Mouse (Mus musculus): Measurements from ENCODE around the gene Garnl3. TPM values are rescaled to one million over a fixed set of nuclear protein-coding genes. Genes with fewer than 3 reads are reported as not detected.
A peak's percentile ranks its signal among the peaks of the same experiment; 100 is the strongest.

Garnl3 gene
- total and polyA plus RNA-seq, 2 experiments from 2014 or later, result 56.1 to 96.9 TPM

GRCm38 (mm10) chr2:32963981-32964380 lies 167.5 kb downstream of the Garnl3 start:
- peaks cover 21% of the 10 kb centered on the region for H3K4me1 ChIP-seq (ENCODE audit: insufficient read depth, low read length)
- no peaks in the 10 kb centered on the region for H3K27me3 ChIP-seq (ENCODE audit: insufficient read depth, low read length)
- H3K36me3 ChIP-seq (ENCODE audit: insufficient read depth, low read length), result peaks cover 14% of the 10 kb centered on the region
- WGBS, result 85% methylated on average over 1 of the region's 1 CpGs
- H3K27ac ChIP-seq, result no peak overlapping the region
- H3K9ac ChIP-seq (replicated peaks; ENCODE audit: low read length), result no peak overlapping the region
- ATAC-seq, result no peak
- H3K4me2 ChIP-seq (ENCODE audit: low read depth, low read length), result no peak overlapping the region
- no peak for DNase-seq (ENCODE audit: low spot score)
- H3K4me3 ChIP-seq (ENCODE audit: low read length), result no peak overlapping the region
- H3K9me3 ChIP-seq (ENCODE audit: low read length), result no peaks in the 10 kb centered on the region
- TF ChIP-seq CTCF (IDR thresholded peaks at IDR 0.05; ENCODE audit: low read depth), result no peak

- ATAC-seq (no peak), DNase-seq (ENCODE audit: low spot score) (no peak)
- no peak overlapping the region for H3K9ac ChIP-seq (replicated peaks; ENCODE audit: low read length)
- H3K27me3 ChIP-seq (ENCODE audit: insufficient read depth, low read length), result no peaks in the 10 kb centered on the region
- no peak overlapping the region for H3K4me3 ChIP-seq (ENCODE audit: low read length)
- no peaks in the 10 kb centered on the region for H3K9me3 ChIP-seq (ENCODE audit: low read length)
- peak overlapping the region; percentile 70; the same call in 1 of the 2 replicates for H3K4me2 ChIP-seq (ENCODE audit: low read depth, low read length)
- no peak for TF ChIP-seq CTCF (IDR thresholded peaks at IDR 0.05; ENCODE audit: low read depth)
- WGBS, result 73% methylated on average over 4 of the region's 4 CpGs
- H3K27ac ChIP-seq, result no peak overlapping the region
- H3K4me1 ChIP-seq (ENCODE audit: insufficient read depth, low read length), result peaks cover 21% of the 10 kb centered on the region
- H3K36me3 ChIP-seq (ENCODE audit: insufficient read depth, low read length), result peaks cover 14% of the 10 kb centered on the region
Measured at GRCm38 (mm10) chr2:32963544-32963943, 167.9 kb downstream of the Garnl3 start.

- WGBS, result 13% methylated on average over 9 of the region's 9 CpGs
Measured at GRCm38 (mm10) chr2:32962875-32963220, 168.6 kb downstream of the Garnl3 start.

GRCm38 (mm10) chr2:32962062-32962874 lies 169.2 kb downstream of the Garnl3 start:
- H3K27me3 ChIP-seq (ENCODE audit: insufficient read depth, low read length), result no peaks in the 10 kb centered on the region
- ATAC-seq, result no peak; the same call in 1 of the 2 replicates
- peak; percentile 27 for DNase-seq (ENCODE audit: low spot score)
- H3K4me2 ChIP-seq (ENCODE audit: low read depth, low read length), result peak overlapping the region; percentile 70
- no peak for TF ChIP-seq CTCF (IDR thresholded peaks at IDR 0.05; ENCODE audit: low read depth)
- H3K36me3 ChIP-seq (ENCODE audit: insufficient read depth, low read length), result peaks cover 20% of the 10 kb centered on the region
- 1% methylated on average over 33 of the region's 33 CpGs for WGBS
- H3K9ac ChIP-seq (replicated peaks; ENCODE audit: low read length), result peak overlapping the region; percentile 81
- H3K9me3 ChIP-seq (ENCODE audit: low read length), result no peaks in the 10 kb centered on the region
- peak overlapping the region; percentile 88 for H3K27ac ChIP-seq
- peak overlapping the region; percentile 61 for H3K4me3 ChIP-seq (ENCODE audit: low read length)
- H3K4me1 ChIP-seq (ENCODE audit: insufficient read depth, low read length), result peaks cover 14% of the 10 kb centered on the region

More at GRCm38 (mm10) chr2:32962875-32963220, 168.6 kb downstream of the Garnl3 start:
- peak overlapping the region; percentile 61 for H3K4me3 ChIP-seq (ENCODE audit: low read length)
- no peak for ATAC-seq
- no peak overlapping the region; the same call in 1 of the 2 replicates for H3K27ac ChIP-seq
- H3K36me3 ChIP-seq (ENCODE audit: insufficient read depth, low read length), result peaks cover 16% of the 10 kb centered on the region
- no peak for TF ChIP-seq CTCF (IDR thresholded peaks at IDR 0.05; ENCODE audit: low read depth)
- H3K9me3 ChIP-seq (ENCODE audit: low read length), result no peaks in the 10 kb centered on the region
- peak overlapping the region; percentile 70 for H3K4me2 ChIP-seq (ENCODE audit: low read depth, low read length)
- H3K9ac ChIP-seq (replicated peaks; ENCODE audit: low read length), result peak overlapping the region; percentile 81
- peaks cover 19% of the 10 kb centered on the region for H3K4me1 ChIP-seq (ENCODE audit: insufficient read depth, low read length)
- no peaks in the 10 kb centered on the region for H3K27me3 ChIP-seq (ENCODE audit: insufficient read depth, low read length)
- DNase-seq (ENCODE audit: low spot score), result no peak

- WGBS, result 2% methylated on average over 55 of the region's 55 CpGs
- Histone ChIP-seq H3K4me2 (ENCODE audit: low read depth, low read length) (peak within 1 kb of the TSS; percentile 70), H3K27ac (peak within 1 kb of the TSS; percentile 88), H3K27me3 (ENCODE audit: insufficient read depth, low read length) (no peaks in the 10 kb centered on the region), H3K4me3 (ENCODE audit: low read length) (peak within 1 kb of the TSS; percentile 61), H3K9me3 (ENCODE audit: low read length) (no peaks in the 10 kb centered on the region), H3K9ac (replicated peaks; ENCODE audit: low read length) (peak within 1 kb of the TSS; percentile 81), H3K36me3 (ENCODE audit: insufficient read depth, low read length) (peaks cover 25% of the 10 kb centered on the region), H3K4me1 (ENCODE audit: insufficient read depth, low read length) (peaks cover 14% of the 10 kb centered on the region)
- DNase-seq (ENCODE audit: low spot score) (peak; percentile 97), ATAC-seq (peak; percentile 94)
- no peak for TF ChIP-seq CTCF (IDR thresholded peaks at IDR 0.05; ENCODE audit: low read depth)
Measured at GRCm38 (mm10) chr2:32961192-32961995, 170.1 kb downstream of the Garnl3 start, which contains the start of the genes Rpl12 and Lrsam1. TSS of gene Rpl12 (plus strand) at chr2:32961559. TSS of gene Lrsam1 (minus strand) at chr2:32961614.

GRCm38 (mm10) chr2:32960273-32960672 lies 171.2 kb downstream of the Garnl3 start:
- Histone ChIP-seq H3K27me3 (ENCODE audit: insufficient read depth, low read length) (no peaks in the 10 kb centered on the region), H3K27ac (no peak overlapping the region), H3K9ac (replicated peaks; ENCODE audit: low read length) (peak overlapping the region; percentile 81; the same call in 1 of the 2 replicates), H3K4me2 (ENCODE audit: low read depth, low read length) (peak overlapping the region; percentile 70), H3K4me1 (ENCODE audit: insufficient read depth, low read length) (peaks cover 14% of the 10 kb centered on the region), H3K36me3 (ENCODE audit: insufficient read depth, low read length) (peaks cover 36% of the 10 kb centered on the region), H3K4me3 (ENCODE audit: low read length) (no peak overlapping the region), H3K9me3 (ENCODE audit: low read length) (no peaks in the 10 kb centered on the region)
- WGBS, result 93% methylated on average over 4 of the region's 4 CpGs
- no peak for TF ChIP-seq CTCF (IDR thresholded peaks at IDR 0.05; ENCODE audit: low read depth)
- ATAC-seq (no peak), DNase-seq (ENCODE audit: low spot score) (no peak)
